Mouse (Mus musculus): ENCODE data around the gene Capn13. TPM values are rescaled to one million over a fixed set of nuclear protein-coding genes. Genes with fewer than 3 reads are reported as not detected.

The Capn13 gene
- polyA plus RNA-seq, 1 experiment, result not detected

GRCm38 (mm10) chr17:73277770-73278169, 122.9 kb downstream of the Capn13 start:
- Histone ChIP-seq H3K4me2 (ENCODE audit: low read depth) (no peak overlapping the region), H3ac (ENCODE audit: control insufficient read depth, insufficient read length) (no peak overlapping the region), H3K4me3 (no peak overlapping the region), H3K36me3 (ENCODE audit: control insufficient read depth, insufficient read depth) (no peaks in the 10 kb centered on the region), H3K79me2 (ENCODE audit: control insufficient read depth, insufficient read depth) (no peaks in the 10 kb centered on the region), H3K27me3 (ENCODE audit: control insufficient read depth, insufficient read depth, insufficient read length) (no peaks in the 10 kb centered on the region)
- TF ChIP-seq SRF (IDR thresholded peaks at IDR 0.05; ENCODE audit: control insufficient read depth, insufficient read length, low read depth), result no peak
- TF ChIP-seq TCF3 (IDR thresholded peaks at IDR 0.05; ENCODE audit: insufficient read length, low read depth), result no peak
- no peak for TF ChIP-seq MAX (IDR thresholded peaks at IDR 0.05; ENCODE audit: low read depth)
- TF ChIP-seq POLR2A (IDR thresholded peaks at IDR 0.05; ENCODE audit: insufficient read length, low read depth), result no peak
- TF ChIP-seq TCF12 (IDR thresholded peaks at IDR 0.05; ENCODE audit: insufficient read depth, poor library complexity, severe bottlenecking), result no peak
- no peak for TF ChIP-seq POLR2AphosphoS2 (IDR thresholded peaks at IDR 0.05; ENCODE audit: insufficient read length, low read depth)
- TF ChIP-seq E2F4 (IDR thresholded peaks at IDR 0.05; ENCODE audit: insufficient read depth), result no peak
- no peak for TF ChIP-seq CEBPB (IDR thresholded peaks at IDR 0.05; ENCODE audit: insufficient read depth, poor library complexity, severe bottlenecking)
- no peak for TF ChIP-seq MYOG (IDR thresholded peaks at IDR 0.05; ENCODE audit: control insufficient read depth in 1 of 3, insufficient read depth in 1 of 3, insufficient read length in 2 of 3, low read depth in 2 of 3)
- no peak for TF ChIP-seq MYOD1 (IDR thresholded peaks at IDR 0.05; ENCODE audit: control insufficient read depth in 1 of 3, insufficient read length in 2 of 3, low read depth in 2 of 3)
- no peak for TF ChIP-seq USF1 (IDR thresholded peaks at IDR 0.05; ENCODE audit: low read depth)
- no peak for TF ChIP-seq REST (IDR thresholded peaks at IDR 0.05; ENCODE audit: insufficient read depth, insufficient read length)

GRCm38 (mm10) chr17:73275066-73275465, 125.6 kb downstream of the Capn13 start:
- TF ChIP-seq E2F4 (IDR thresholded peaks at IDR 0.05; ENCODE audit: insufficient read depth) (no peak), MYOG (IDR thresholded peaks at IDR 0.05; ENCODE audit: control insufficient read depth in 1 of 3, insufficient read depth in 1 of 3, insufficient read length in 2 of 3, low read depth in 2 of 3) (no peak), CEBPB (IDR thresholded peaks at IDR 0.05; ENCODE audit: insufficient read depth, poor library complexity, severe bottlenecking) (no peak), SRF (IDR thresholded peaks at IDR 0.05; ENCODE audit: control insufficient read depth, insufficient read length, low read depth) (no peak), POLR2A (IDR thresholded peaks at IDR 0.05; ENCODE audit: insufficient read length, low read depth) (no peak)
- no peak overlapping the region for H3K4me2 ChIP-seq (ENCODE audit: low read depth)
- H3K4me3 ChIP-seq, result no peak overlapping the region
- no peaks in the 10 kb centered on the region for H3K36me3 ChIP-seq (ENCODE audit: control insufficient read depth, insufficient read depth)
- H3K27me3 ChIP-seq (ENCODE audit: control insufficient read depth, insufficient read depth, insufficient read length), result no peaks in the 10 kb centered on the region
- H3K79me2 ChIP-seq (ENCODE audit: control insufficient read depth, insufficient read depth), result no peaks in the 10 kb centered on the region
- no peak overlapping the region for H3ac ChIP-seq (ENCODE audit: control insufficient read depth, insufficient read length)

GRCm38 (mm10) chr17:73273809-73274208, 126.9 kb downstream of the Capn13 start:
- TF ChIP-seq E2F4 (IDR thresholded peaks at IDR 0.05; ENCODE audit: insufficient read depth) (no peak), USF1 (IDR thresholded peaks at IDR 0.05; ENCODE audit: low read depth) (no peak), POLR2A (IDR thresholded peaks at IDR 0.05; ENCODE audit: insufficient read length, low read depth) (no peak)
- H3ac ChIP-seq (ENCODE audit: control insufficient read depth, insufficient read length), result no peak overlapping the region
- H3K4me3 ChIP-seq, result no peak overlapping the region
- H3K4me2 ChIP-seq (ENCODE audit: low read depth), result no peak overlapping the region
- no peaks in the 10 kb centered on the region for H3K27me3 ChIP-seq (ENCODE audit: control insufficient read depth, insufficient read depth, insufficient read length)
- H3K36me3 ChIP-seq (ENCODE audit: control insufficient read depth, insufficient read depth), result no peaks in the 10 kb centered on the region
- H3K79me2 ChIP-seq (ENCODE audit: control insufficient read depth, insufficient read depth), result no peaks in the 10 kb centered on the region

- H3K4me3 ChIP-seq, result no peak overlapping the region
- no peaks in the 10 kb centered on the region for H3K27me3 ChIP-seq (ENCODE audit: control insufficient read depth, insufficient read depth, insufficient read length)
- no peak overlapping the region for H3ac ChIP-seq (ENCODE audit: control insufficient read depth, insufficient read length)
- no peak overlapping the region for H3K4me2 ChIP-seq (ENCODE audit: low read depth)
- TF ChIP-seq E2F4 (IDR thresholded peaks at IDR 0.05; ENCODE audit: insufficient read depth), result no peak
- peak; percentile 61; the same call in 1 of the 2 replicates for TF ChIP-seq CEBPB (IDR thresholded peaks at IDR 0.05; ENCODE audit: insufficient read depth, poor library complexity, severe bottlenecking)
- H3K79me2 ChIP-seq (ENCODE audit: control insufficient read depth, insufficient read depth), result no peaks in the 10 kb centered on the region
- no peaks in the 10 kb centered on the region for H3K36me3 ChIP-seq (ENCODE audit: control insufficient read depth, insufficient read depth)
These were observed 128.7 kb downstream of the Capn13 start for GRCm38 (mm10) chr17:73271797-73272600.

- Histone ChIP-seq H3K79me2 (ENCODE audit: control insufficient read depth, insufficient read depth) (no peaks in the 10 kb centered on the region), H3ac (ENCODE audit: control insufficient read depth, insufficient read length) (no peak overlapping the region), H3K36me3 (ENCODE audit: control insufficient read depth, insufficient read depth) (no peaks in the 10 kb centered on the region), H3K4me2 (ENCODE audit: low read depth) (no peak overlapping the region), H3K4me3 (no peak overlapping the region), H3K27me3 (ENCODE audit: control insufficient read depth, insufficient read depth, insufficient read length) (no peaks in the 10 kb centered on the region)
- no peak for TF ChIP-seq TCF12 (IDR thresholded peaks at IDR 0.05; ENCODE audit: insufficient read depth, poor library complexity, severe bottlenecking)
- TF ChIP-seq REST (IDR thresholded peaks at IDR 0.05; ENCODE audit: insufficient read depth, insufficient read length), result no peak
- TF ChIP-seq MYOD1 (IDR thresholded peaks at IDR 0.05; ENCODE audit: control insufficient read depth in 1 of 3, insufficient read length in 2 of 3, low read depth in 2 of 3), result no peak
- TF ChIP-seq POLR2A (IDR thresholded peaks at IDR 0.05; ENCODE audit: insufficient read length, low read depth), result no peak
- no peak for TF ChIP-seq MYOG (IDR thresholded peaks at IDR 0.05; ENCODE audit: control insufficient read depth in 1 of 3, insufficient read depth in 1 of 3, insufficient read length in 2 of 3, low read depth in 2 of 3)
- no peak for TF ChIP-seq TCF3 (IDR thresholded peaks at IDR 0.05; ENCODE audit: insufficient read length, low read depth)
- no peak for TF ChIP-seq CEBPB (IDR thresholded peaks at IDR 0.05; ENCODE audit: insufficient read depth, poor library complexity, severe bottlenecking)
- no peak for TF ChIP-seq E2F4 (IDR thresholded peaks at IDR 0.05; ENCODE audit: insufficient read depth)
- no peak for TF ChIP-seq MAX (IDR thresholded peaks at IDR 0.05; ENCODE audit: low read depth)
- no peak for TF ChIP-seq SRF (IDR thresholded peaks at IDR 0.05; ENCODE audit: control insufficient read depth, insufficient read length, low read depth)
- TF ChIP-seq USF1 (IDR thresholded peaks at IDR 0.05; ENCODE audit: low read depth), result no peak
- no peak for TF ChIP-seq POLR2AphosphoS2 (IDR thresholded peaks at IDR 0.05; ENCODE audit: insufficient read length, low read depth)
These were observed 129.5 kb downstream of the Capn13 start for GRCm38 (mm10) chr17:73270871-73271796.

All from myocyte (in vitro differentiated cells).